Mouse (Mus musculus) olfactory bulb, adult 2 months (tissue): Measurements from ENCODE around the gene Rdm1. TPM values are rescaled to one million over a fixed set of nuclear protein-coding genes. Genes with fewer than 3 reads are reported as not detected.
A peak's percentile ranks its signal among the peaks of the same experiment; 100 is the strongest.
"Not testable (repeated sequence)": the region's sequence is repeated elsewhere in the genome, so short reads cannot be mapped to it uniquely, and the experiment has no call there.

ENCODE experiments used
- H3K27ac ChIP-seq: fragments of 200-500 bp; 2 replicates; pipeline ENCODE4 v1.5.1; 2012; ENCODE audit warnings: low read depth, low read length; ENCODE audit not compliant: insufficient read depth
- H3K4me1 ChIP-seq: fragments of 200-500 bp; 2 replicates; pipeline ENCODE4 v1.6.1; 2012; ENCODE audit warnings: low read length; ENCODE audit not compliant: control insufficient read depth, insufficient read depth
- H3K4me3 ChIP-seq: fragments of 200-500 bp; 2 replicates; pipeline ENCODE4 v1.5.1; 2012; ENCODE audit warnings: mild to moderate bottlenecking, low read depth, low read length, moderate library complexity; ENCODE audit not compliant: insufficient read depth
- CTCF ChIP-seq: fragments of 200-500 bp; IDR thresholded peaks from 2 replicates; pipeline ENCODE4 v1.5.1; 2012; ENCODE audit warnings: low read depth, mild to moderate bottlenecking, low read length, moderate library complexity; ENCODE audit not compliant: insufficient read depth
- POLR2A ChIP-seq: fragments of 200-500 bp; IDR thresholded peaks from 2 replicates; pipeline ENCODE4 v1.6.1; 2012; ENCODE audit warnings: mild to moderate bottlenecking, low read depth, low read length, moderate library complexity; ENCODE audit not compliant: insufficient read depth
- WGBS: fragments of 180-500 bp; shearing (Covaris S2); methylation state at CpG from one replicate; pipeline ENCODE4 v1.1.7; 2018; 5-methylcytosine and 5-hydroxymethylcytosine counted together
- polyA plus RNA-seq: library from polyadenylated mRNA; stranded (reverse); fragments of >200 nt; gene quantifications from 2 replicates; pipeline ENCODE4 v1.2.4, GENCODE M21; 2012; ENCODE audit warnings: low replicate concordance; ENCODE audit not compliant: missing spikeins, insufficient read depth, insufficient read length

Gene Rdm1
- polyA plus RNA-seq, 1 experiment, result not detected

DNA sequence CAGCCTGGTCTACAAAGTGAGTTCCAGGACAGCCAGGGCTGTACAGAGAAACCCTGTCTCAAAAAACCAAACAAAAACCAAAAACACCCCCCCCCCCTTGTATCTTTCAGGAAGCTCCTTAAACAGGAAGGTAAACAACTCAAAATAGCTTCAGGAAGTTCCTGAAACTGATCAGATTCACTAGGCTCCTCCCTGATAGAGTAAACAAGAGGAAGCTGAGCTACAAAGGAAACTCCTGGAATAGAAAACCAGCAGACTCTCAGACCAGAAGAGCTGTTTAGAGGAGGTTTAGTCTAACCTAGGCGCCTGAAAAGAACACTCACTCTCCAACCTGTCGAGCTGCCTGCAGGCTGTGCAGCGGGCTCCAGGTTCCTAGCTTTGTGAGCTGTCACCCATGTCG, 12.8 kb downstream of the Rdm1 start:
- 98% methylated on average over 4 of the region's 4 CpGs for WGBS
- H3K4me1 ChIP-seq, result peaks cover 2% of the 10 kb centered on the region; the same call in 1 of the 2 replicates
- TF ChIP-seq CTCF, result no peak
- TF ChIP-seq POLR2A, result no peak
- no peak overlapping the region for H3K27ac ChIP-seq
- no peak overlapping the region for H3K4me3 ChIP-seq

DNA sequence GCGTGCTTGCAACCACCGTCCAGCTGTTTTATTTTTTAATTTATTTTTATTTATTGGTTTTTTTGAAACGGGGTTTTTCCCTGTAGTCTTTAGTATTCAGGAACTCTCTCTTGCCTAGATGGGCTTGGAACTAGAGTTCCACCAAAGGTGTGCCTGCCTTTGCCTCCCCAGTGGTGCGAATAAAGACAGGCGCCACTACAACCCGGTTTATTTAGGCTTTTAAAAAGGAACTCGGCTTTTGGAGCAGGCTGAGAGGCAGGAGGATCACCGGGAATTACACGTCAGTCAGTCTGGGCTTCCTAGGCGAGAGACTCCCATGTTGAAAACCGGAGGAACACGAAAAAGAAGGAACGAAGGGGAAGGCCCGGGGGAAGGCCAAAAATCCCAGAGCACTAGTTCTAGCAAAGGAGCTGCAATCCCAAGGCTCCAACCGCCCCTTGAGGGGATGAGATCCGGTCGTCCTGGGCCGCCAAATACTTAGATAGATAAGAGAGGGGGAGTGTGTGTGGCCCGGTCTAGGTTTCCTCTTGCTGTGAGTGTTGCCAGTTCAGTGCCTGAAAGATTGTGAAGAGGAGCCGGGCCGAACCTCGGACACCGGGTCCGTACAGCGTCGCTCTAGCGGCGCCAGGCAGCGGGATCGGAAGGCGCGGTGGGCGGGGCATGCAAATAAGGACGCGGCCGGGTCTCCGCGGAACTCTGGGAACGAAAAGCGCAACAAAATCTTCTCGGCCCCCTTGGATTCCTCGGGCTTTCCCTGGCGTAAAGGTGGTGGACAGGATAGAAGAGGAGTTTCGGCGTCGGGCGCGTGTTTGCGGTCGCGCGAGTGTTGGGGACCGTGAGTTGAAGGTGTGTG, 14.1 kb downstream of the Rdm1 start:
- Histone ChIP-seq H3K27ac (peak overlapping the region; percentile 91), H3K4me3 (peak overlapping the region; percentile 51)
- H3K4me1 ChIP-seq, result not testable (repeated sequence)
- WGBS, result 4% methylated on average over 53 of the region's 53 CpGs

DNA sequence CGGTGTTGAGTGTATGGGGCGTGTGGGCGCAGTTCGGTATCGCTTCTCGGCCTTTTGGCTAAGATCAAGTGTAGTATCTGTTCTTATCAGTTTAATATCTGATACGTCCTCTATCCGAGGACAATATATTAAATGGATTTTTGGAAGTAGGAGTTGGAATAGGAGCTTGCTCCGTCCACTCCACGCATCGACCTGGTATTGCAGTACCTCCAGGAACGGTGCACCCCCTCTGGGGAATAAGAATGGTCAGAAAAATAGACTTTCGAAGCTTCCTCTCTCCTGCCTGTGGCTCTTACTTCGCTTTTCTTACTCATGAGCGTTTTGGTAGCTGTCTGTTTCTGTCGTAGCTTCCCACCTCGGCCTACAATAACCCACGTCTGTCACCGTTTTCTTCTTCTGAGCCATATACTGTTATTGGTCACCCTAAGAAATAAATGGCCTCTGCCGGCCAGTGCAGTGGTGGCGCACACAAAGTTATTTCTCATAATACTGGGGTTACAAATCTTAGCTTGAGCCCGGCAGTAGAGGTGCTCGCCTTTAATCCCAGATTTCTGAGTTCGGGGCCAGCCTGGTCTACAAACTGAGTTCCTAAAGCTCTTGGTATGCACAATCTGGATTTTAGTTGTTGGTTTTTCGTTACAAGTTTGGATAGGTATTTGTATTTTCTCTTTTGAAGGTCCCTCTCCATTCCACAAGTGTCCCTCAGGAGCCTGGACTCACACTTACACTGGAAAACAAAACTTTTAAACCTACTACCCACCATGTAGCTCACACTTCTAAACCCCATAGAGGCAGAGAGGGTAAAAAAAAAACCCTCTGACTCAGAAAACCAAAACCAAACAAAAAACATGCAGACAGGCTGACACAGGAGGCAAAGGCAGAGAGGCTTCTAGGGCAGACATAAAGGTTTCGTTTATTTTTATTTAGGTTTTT, 15.0 kb downstream of the Rdm1 start:
- 5% methylated on average over 14 of the region's 26 CpGs for WGBS
- Histone ChIP-seq H3K27ac (peak overlapping the region; percentile 91), H3K4me3 (peak overlapping the region; percentile 32)
- not testable (repeated sequence) for H3K4me1 ChIP-seq

DNA sequence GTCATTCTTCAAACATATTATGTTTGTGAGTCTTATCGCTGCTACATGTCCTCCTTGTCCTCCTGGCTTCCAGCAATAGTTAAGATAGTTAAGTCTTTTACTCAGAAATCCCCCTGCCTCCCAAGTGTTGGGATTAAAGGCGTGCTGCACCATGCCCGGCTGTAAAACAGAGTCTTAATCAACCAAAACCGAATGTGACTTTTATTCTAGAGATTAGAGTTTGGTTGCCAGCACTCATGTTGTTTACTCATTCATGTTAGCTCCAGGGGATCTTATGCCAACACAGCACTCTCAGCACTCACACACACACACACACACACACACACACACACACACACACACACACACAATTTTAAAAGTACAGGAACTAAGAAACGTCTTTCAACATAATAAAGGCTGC, 15.9 kb downstream of the Rdm1 start:
- TF ChIP-seq CTCF, result no peak
- TF ChIP-seq POLR2A, result no peak
- no peak overlapping the region for H3K27ac ChIP-seq
- H3K4me3 ChIP-seq, result no peak overlapping the region
- peaks cover 2% of the 10 kb centered on the region; the same call in 1 of the 2 replicates for H3K4me1 ChIP-seq
- WGBS, result 23% methylated on average over 5 of the region's 5 CpGs

DNA sequence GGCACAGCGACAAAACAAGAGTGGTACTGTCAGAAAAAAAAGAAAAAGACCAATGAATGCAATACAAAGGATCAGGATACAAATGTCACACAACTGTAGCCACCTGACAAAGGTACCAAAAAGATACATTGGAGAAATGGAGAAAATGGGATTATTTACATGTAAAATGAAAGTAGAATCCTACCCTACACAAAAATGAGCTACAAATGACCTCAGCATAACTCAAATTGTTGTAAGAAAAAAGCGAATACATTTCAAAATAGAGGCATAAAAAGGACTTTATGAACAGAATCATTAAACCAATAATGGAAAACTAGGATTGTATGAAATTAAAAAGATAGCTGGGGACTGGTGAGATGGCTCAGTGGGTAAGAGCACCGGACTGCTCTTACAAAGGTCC, 17.6 kb downstream of the Rdm1 start:
- Histone ChIP-seq H3K27ac (no peak overlapping the region), H3K4me1 (peaks cover 2% of the 10 kb centered on the region; the same call in 1 of the 2 replicates), H3K4me3 (no peak overlapping the region)
- TF ChIP-seq CTCF (no peak), POLR2A (no peak)
- 55% methylated on average over 3 of the region's 3 CpGs for WGBS

DNA sequence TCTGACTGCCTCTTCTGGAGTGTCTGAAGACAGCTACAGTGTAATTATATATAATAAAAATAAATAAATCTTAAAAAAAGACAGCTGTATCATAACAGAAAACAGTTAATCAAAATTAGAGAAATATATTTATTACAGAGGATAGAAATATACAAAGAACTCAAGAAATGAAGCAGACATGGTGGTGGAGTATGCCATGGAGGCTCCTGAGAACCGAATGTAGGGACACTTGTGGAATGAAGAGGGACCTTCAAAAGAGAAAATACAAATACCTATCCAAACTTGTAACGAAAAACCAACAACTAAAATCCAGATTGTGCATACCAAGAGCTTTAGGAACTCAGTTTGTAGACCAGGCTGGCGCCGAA, 18.0 kb downstream of the Rdm1 start:
- H3K27ac ChIP-seq, H3K4me3 ChIP-seq, H3K4me1 ChIP-seq: not testable (repeated sequence)
- 1% methylated on average over 4 of the region's 4 CpGs for WGBS

DNA sequence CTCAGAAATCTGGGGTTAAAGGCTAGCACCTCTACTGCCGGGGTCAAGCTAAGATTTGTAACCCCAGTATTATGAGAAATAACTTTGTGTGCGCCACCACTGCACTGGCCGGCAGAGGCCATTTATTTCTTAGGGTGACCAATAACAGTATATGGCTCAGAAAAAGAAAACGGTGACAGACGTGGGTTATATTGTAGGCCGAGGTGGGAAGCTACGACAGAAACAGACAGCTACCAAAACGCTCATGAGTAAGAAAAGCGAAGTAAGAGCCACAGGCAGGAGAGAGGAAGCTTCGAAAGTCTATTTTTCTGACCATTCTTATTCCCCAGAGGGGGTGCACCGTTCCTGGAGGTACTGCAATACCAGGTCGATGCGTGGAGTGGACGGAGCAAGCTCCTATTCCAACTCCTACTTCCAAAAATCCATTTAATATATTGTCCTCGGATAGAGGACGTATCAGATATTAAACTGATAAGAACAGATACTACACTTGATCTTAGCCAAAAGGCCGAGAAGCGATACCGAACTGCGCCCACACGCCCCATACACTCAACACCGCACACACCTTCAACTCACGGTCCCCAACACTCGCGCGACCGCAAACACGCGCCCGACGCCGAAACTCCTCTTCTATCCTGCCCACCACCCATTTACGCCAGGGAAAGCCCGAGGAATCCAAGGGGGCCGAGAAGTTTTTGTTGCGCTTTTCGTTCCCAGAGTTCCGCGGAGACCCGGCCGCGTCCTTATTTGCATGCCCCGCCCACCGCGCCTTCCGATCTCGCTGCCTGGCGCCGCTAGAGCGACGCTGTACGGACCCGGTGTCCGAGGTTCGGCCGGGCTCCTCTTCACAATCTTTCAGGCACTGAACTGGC, 18.7 kb downstream of the Rdm1 start:
- peak overlapping the region; percentile 43 for H3K4me3 ChIP-seq
- peak overlapping the region; percentile 96 for H3K27ac ChIP-seq
- H3K4me1 ChIP-seq, result not testable (repeated sequence)
- peak; percentile 51 for TF ChIP-seq POLR2A
- WGBS, result under 1% methylated on average over 44 of the region's 56 CpGs

DNA sequence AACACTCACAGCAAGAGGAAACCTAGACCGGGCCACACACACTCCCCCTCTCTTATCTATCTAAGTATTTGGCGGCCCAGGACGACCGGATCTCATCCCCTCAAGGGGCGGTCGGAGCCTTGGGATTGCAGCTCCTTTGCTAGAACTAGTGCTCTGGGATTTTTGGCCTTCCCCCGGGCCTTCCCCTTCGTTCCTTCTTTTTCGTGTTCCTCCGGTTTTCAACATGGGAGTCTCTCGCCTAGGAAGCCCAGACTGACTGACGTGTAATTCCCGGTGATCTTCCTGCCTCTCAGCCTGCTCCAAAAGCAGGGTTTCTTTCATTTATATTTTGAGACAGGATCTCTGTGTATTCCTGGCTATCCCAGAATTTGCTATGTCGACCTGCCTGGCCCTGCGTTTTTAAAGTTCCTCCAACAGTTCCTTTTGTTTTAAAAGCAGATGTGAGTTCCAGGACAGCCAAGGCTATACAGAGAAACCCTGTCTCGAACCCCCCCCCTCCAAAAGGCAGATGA, 19.3 kb downstream of the Rdm1 start:
- H3K27ac ChIP-seq, result peak overlapping the region; percentile 96
- 7% methylated on average over 16 of the region's 16 CpGs for WGBS

DNA sequence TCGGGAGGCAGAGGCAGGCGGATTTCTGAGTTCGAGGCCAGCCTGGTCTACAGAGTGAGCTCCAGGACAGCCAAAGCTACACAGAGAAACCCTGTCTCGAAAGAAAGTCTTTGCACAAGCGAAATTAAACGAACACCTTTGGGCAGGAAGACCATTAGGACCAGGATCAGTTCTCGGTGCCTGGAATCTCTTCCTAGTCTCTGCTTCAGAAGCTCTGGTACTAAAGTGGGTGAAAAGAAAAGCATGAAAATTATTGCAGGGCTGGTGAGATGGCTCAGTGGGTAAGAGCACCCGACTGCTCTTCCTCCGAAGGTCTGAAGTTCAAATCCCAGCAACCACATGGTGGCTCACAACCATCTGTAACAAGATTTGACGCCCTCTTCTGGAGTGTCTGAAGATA, 20.1 kb downstream of the Rdm1 start:
- not testable (repeated sequence) for H3K4me3 ChIP-seq, H3K27ac ChIP-seq, H3K4me1 ChIP-seq
- 93% methylated on average over 10 of the region's 10 CpGs for WGBS

More for the DNA sequence above, 19.3 kb downstream of the Rdm1 start:
- H3K4me3 ChIP-seq, result peak overlapping the region; percentile 43
- not testable (repeated sequence) for H3K4me1 ChIP-seq
